10 mouse cellular contexts compared by ENCODE assay signal in the genomic region with DNA sequence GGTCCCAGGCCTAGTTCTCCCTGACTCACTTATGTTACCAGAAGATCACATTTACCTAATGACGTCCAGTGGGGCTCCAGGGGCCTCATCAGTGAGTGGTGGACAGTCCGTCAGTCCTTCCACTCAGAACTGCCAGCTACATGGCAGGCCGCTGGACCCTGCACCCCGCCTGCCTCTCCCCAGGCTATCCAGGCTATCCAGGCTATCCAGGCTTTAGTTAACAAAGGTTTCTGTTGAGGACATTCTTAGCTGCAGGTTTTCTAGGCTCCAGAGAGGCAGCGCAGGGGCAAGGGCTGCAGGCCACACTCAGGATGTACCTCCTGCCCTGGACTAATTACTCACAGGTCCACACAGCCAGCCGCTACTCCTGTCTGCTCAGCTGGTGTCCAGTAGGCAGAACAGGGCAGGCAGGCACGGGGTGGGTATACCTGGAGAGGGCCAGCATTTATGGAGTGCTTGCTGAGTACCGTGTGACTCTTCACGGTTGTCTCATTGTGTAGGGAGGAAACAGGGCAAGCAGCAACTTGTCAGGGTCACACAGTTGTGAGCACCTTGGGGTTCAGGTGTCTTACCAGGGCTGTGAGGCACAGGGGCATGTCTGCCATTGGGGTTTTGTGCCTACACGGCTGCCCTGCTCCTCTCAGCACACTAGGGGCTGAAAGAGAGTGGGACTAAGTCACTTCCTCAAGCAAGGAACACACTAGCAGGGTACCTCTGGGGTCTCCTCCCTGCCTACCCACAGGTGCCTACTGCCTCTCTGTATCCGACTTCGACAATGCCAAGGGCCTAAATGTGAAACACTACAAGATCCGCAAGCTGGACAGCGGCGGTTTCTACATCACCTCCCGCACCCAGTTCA. TPM values are rescaled to one million over a fixed set of nuclear protein-coding genes. Genes with fewer than 3 reads are reported as not detected.
DNase-seq lines count a peak whose midpoint lies in the region; ATAC-seq and TF ChIP-seq lines count a peak whose summit lies in the region.
"Had no signal": no experiment of that assay in that cellular context is flagged by ENCODE, and none has a peak within 500 bp of the region (broad histone marks: within the 10 kb centered on the region; RNA-seq: fewer than 3 reads in every experiment).

No protein-coding gene starts in this region.

- no peaks in the 10 kb centered on the region for H3K9me3 ChIP-seq in kidney, postnatal 0 days (replicated peaks; ENCODE audit: low read length)
- no peaks in the 10 kb centered on the region for H3K9me3 ChIP-seq in forebrain, embryonic 11.5 days (ENCODE audit: control insufficient read depth, low read length)
- H3K9me3 ChIP-seq in limb, embryonic 11.5 days (ENCODE audit: control insufficient read depth, low read length), result no peaks in the 10 kb centered on the region
- no peaks in the 10 kb centered on the region for H3K9me3 ChIP-seq in neural tube, embryonic 15.5 days (replicated peaks)
- H3K9me3 ChIP-seq: G1E; liver, embryonic 15.5 days had no signal

- peaks cover 27% of the 10 kb centered on the region for H3K36me3 ChIP-seq in kidney, postnatal 0 days (ENCODE audit: insufficient read depth, low read length)
- no peaks in the 10 kb centered on the region; the same call in 1 of the 2 replicates for H3K36me3 ChIP-seq in forebrain, embryonic 11.5 days (ENCODE audit: control insufficient read depth, insufficient read depth, low read length)
- peaks cover 16% of the 10 kb centered on the region; the same call in 1 of the 2 replicates for H3K36me3 ChIP-seq in limb, embryonic 11.5 days (ENCODE audit: control insufficient read depth, insufficient read depth, low read length)
- peaks cover 49% of the 10 kb centered on the region for H3K36me3 ChIP-seq in neural tube, embryonic 15.5 days
- H3K36me3 ChIP-seq: G1E; liver, embryonic 15.5 days had no signal

- 0 out of 2 replicates have a peak overlapping the region, but pooled peaks have one; percentile 2 for H3K9ac ChIP-seq in kidney, postnatal 0 days (ENCODE audit: low read depth, low read length)
- peak overlapping the region; percentile 79 for H3K9ac ChIP-seq in forebrain, embryonic 11.5 days (ENCODE audit: low read length)
- peak overlapping the region; percentile 56 for H3K9ac ChIP-seq in limb, embryonic 11.5 days (ENCODE audit: low read length)
- H3K9ac ChIP-seq in neural tube, embryonic 15.5 days (replicated peaks), result peak overlapping the region; percentile 39
- H3K9ac ChIP-seq: liver, embryonic 15.5 days had no signal

- DNase-seq in kidney, postnatal 0 days (ENCODE audit: low spot score), result no peak
- DNase-seq in kidney, adult 11 months, result no peak
- no peak for DNase-seq in forebrain, embryonic 11.5 days (ENCODE audit: low spot score)
- peak; percentile 69 for DNase-seq in limb, embryonic 11.5 days (ENCODE audit: low spot score)
- no peak for DNase-seq in cerebellum, adult 11-12 months
- no peak for DNase-seq in cerebellum, postnatal 4 days (ENCODE audit: low spot score in 2 of 2)
- no peak for DNase-seq in kidney, adult 18-20 months

- peak; percentile 7; the same call in 1 of the 2 replicates for ATAC-seq in kidney, postnatal 0 days (replicated peaks; ENCODE audit: low FRiP score, low read depth)
- peak; percentile 10 for ATAC-seq in forebrain, embryonic 11.5 days (replicated peaks; ENCODE audit: low FRiP score)
- ATAC-seq in limb, embryonic 11.5 days (ENCODE audit: insufficient number of reproducible peaks, low FRiP score, low TSS enrichment, low read depth), result peak; percentile 7; the same call in 1 of the 2 replicates
- peak; percentile 42 for ATAC-seq in neural tube, embryonic 15.5 days (ENCODE audit: low FRiP score)

- H3K4me3 ChIP-seq in kidney, postnatal 0 days (replicated peaks; ENCODE audit: low read depth, low read length), result no peak overlapping the region
- H3K4me3 ChIP-seq in forebrain, embryonic 11.5 days (ENCODE audit: low read depth, low read length), result peak overlapping the region; percentile 14; the same call in 1 of the 2 replicates
- peak overlapping the region; percentile 7; the same call in 1 of the 2 replicates for H3K4me3 ChIP-seq in limb, embryonic 11.5 days (ENCODE audit: low read depth, low read length)
- no peak overlapping the region for H3K4me3 ChIP-seq in neural tube, embryonic 15.5 days (replicated peaks)
- H3K4me3 ChIP-seq: liver, embryonic 15.5 days had no signal

- no peak for TF ChIP-seq CTCF in kidney, postnatal 0 days (IDR thresholded peaks at IDR 0.05; ENCODE audit: low read depth)

- 41% methylated on average over 16 of the region's 16 CpGs for WGBS in kidney, postnatal 0 days
- WGBS in forebrain, embryonic 11.5 days, result 9% methylated on average over 16 of the region's 16 CpGs
- WGBS in limb, embryonic 11.5 days, result 11% methylated on average over 16 of the region's 16 CpGs
- 21% methylated on average over 16 of the region's 16 CpGs for WGBS in neural tube, embryonic 15.5 days

- peak overlapping the region; percentile 70 for H3K27ac ChIP-seq in kidney, postnatal 0 days
- peak overlapping the region; percentile 98 for H3K27ac ChIP-seq in forebrain, embryonic 11.5 days (ENCODE audit: low read depth, low read length)
- peak overlapping the region; percentile 99 for H3K27ac ChIP-seq in limb, embryonic 11.5 days (replicated peaks; ENCODE audit: low read depth, low read length)
- peak overlapping the region; percentile 94 for H3K27ac ChIP-seq in neural tube, embryonic 15.5 days (replicated peaks)
- H3K27ac ChIP-seq: liver, embryonic 15.5 days had no signal

- peak overlapping the region; percentile 28 for H3K4me2 ChIP-seq in kidney, postnatal 0 days (ENCODE audit: low read length)
- H3K4me2 ChIP-seq in forebrain, embryonic 11.5 days (ENCODE audit: low read depth, low read length, severe bottlenecking), result peak overlapping the region; percentile 51
- H3K4me2 ChIP-seq in limb, embryonic 11.5 days (ENCODE audit: low read depth, severe bottlenecking), result peak overlapping the region; percentile 35
- H3K4me2 ChIP-seq in neural tube, embryonic 15.5 days, result peak overlapping the region; percentile 33
- H3K4me2 ChIP-seq: liver, embryonic 15.5 days had no signal

- peaks cover 33% of the 10 kb centered on the region for H3K4me1 ChIP-seq in kidney, postnatal 0 days (replicated peaks; ENCODE audit: insufficient read depth, low read length)
- peaks cover 61% of the 10 kb centered on the region for H3K4me1 ChIP-seq in forebrain, embryonic 11.5 days (replicated peaks; ENCODE audit: control insufficient read depth, insufficient read depth, low read length)
- H3K4me1 ChIP-seq in limb, embryonic 11.5 days (ENCODE audit: control insufficient read depth, insufficient read depth, low read length), result peaks cover 67% of the 10 kb centered on the region
- H3K4me1 ChIP-seq in neural tube, embryonic 15.5 days, result peaks cover 59% of the 10 kb centered on the region
- H3K4me1 ChIP-seq: liver, embryonic 15.5 days had no signal

- H3K27me3 ChIP-seq in kidney, postnatal 0 days (ENCODE audit: insufficient read depth, low read length), result no peaks in the 10 kb centered on the region
- H3K27me3 ChIP-seq in forebrain, embryonic 11.5 days (ENCODE audit: control insufficient read depth, insufficient read depth, low read length), result no peaks in the 10 kb centered on the region
- H3K27me3 ChIP-seq in limb, embryonic 11.5 days (ENCODE audit: control insufficient read depth, insufficient read depth, low read length), result no peaks in the 10 kb centered on the region
- H3K27me3 ChIP-seq in neural tube, embryonic 15.5 days (replicated peaks), result no peaks in the 10 kb centered on the region
- H3K27me3 ChIP-seq: liver, embryonic 15.5 days had no signal

RNA-seq across cellular contexts. Expression of a gene that starts 45.9 kb away (rescaled TPM):
- 14.0 TPM in 2 replicates for polyA plus RNA-seq in kidney, postnatal 0 days (2015; fragmentation: Nextera tagmentation; extraction: Ambion mirVana)
- 20.3 and 23.2 TPM in 2 replicates for polyA plus RNA-seq in forebrain, embryonic 11.5 days (2014; fragmentation: Nextera tagmentation; extraction: Ambion mirVana)
- 13.2 and 18.5 TPM in 2 replicates for polyA plus RNA-seq in limb, embryonic 11.5 days (2014; fragmentation: Nextera tagmentation; extraction: Ambion mirVana)
- 25.4 and 33.0 TPM in 2 replicates for polyA plus RNA-seq in neural tube, embryonic 15.5 days (2015; fragmentation: Nextera tagmentation; extraction: Ambion mirVana)

Comparison
In these comparisons a context has a peak if more than half of its experiments do, and no peak if none do; other contexts are left out.
1. H3K4me3 ChIP-seq: peak in forebrain, embryonic 11.5 days (single experiment) and limb, embryonic 11.5 days (single experiment); none in kidney, postnatal 0 days (single experiment) and neural tube, embryonic 15.5 days (single experiment).
2. H3K9ac ChIP-seq: peak in every context shown above with its lines; median percentile 79 in forebrain, embryonic 11.5 days; 56 in limb, embryonic 11.5 days; 39 in neural tube, embryonic 15.5 days; 2 in kidney, postnatal 0 days.
3. Peak in every context shown above with its lines, with median percentiles within 50 percentile points of each other: ATAC-seq, H3K27ac ChIP-seq and H3K4me2 ChIP-seq.